Mouse (Mus musculus) splenic B cell, adult 2 months (primary cell): ENCODE measurements around the gene Gm6583.
A peak's percentile ranks its signal among the peaks of the same experiment; 100 is the strongest.
"Not testable (repeated sequence)": the region's sequence is repeated elsewhere in the genome, so short reads cannot be mapped to it uniquely, and the experiment has no call there.

ENCODE experiments used
- DNase-seq: peaks from one replicate; pipeline ENCODE4 v3.0.0-alpha.2; 2011; ENCODE audit warnings: low read depth, low spot score
- H3K27me3 ChIP-seq: 2 replicates; pipeline ENCODE4 v1.6.1; 2012; ENCODE audit warnings: mild to moderate bottlenecking, low read length, moderate library complexity, mixed read lengths; ENCODE audit not compliant: control insufficient read depth, poor library complexity, insufficient read depth, severe bottlenecking
- H3K36me3 ChIP-seq: 2 replicates; pipeline ENCODE4 v1.6.1; 2012; ENCODE audit warnings: mild to moderate bottlenecking, low read length, moderate library complexity, mixed read lengths; ENCODE audit not compliant: control insufficient read depth, poor library complexity, insufficient read depth, severe bottlenecking

Gene Gm6583

GRCm38 (mm10) chr5:112324637-112325545 lies 30.9 kb downstream of the Gm6583 start:
- DNase-seq: peak; percentile 80
- Histone ChIP-seq H3K27me3 (no peaks in the 10 kb centered on the region), H3K36me3 (peaks cover 4% of the 10 kb centered on the region)

- H3K27me3 ChIP-seq: no peaks in the 10 kb centered on the region
- DNase-seq: no peak
- H3K36me3 ChIP-seq: no peaks in the 10 kb centered on the region
Observed at GRCm38 (mm10) chr5:112323246-112323645, 32.6 kb downstream of the Gm6583 start.

GRCm38 (mm10) chr5:112321376-112321775 lies 34.5 kb downstream of the Gm6583 start:
- Histone ChIP-seq H3K27me3 (no peaks in the 10 kb centered on the region), H3K36me3 (no peaks in the 10 kb centered on the region)
- DNase-seq: no peak

GRCm38 (mm10) chr5:112320936-112321335 lies 34.9 kb downstream of the Gm6583 start:
- DNase-seq: no peak
- no peaks in the 10 kb centered on the region for H3K27me3 ChIP-seq
- H3K36me3 ChIP-seq: no peaks in the 10 kb centered on the region

DNA sequence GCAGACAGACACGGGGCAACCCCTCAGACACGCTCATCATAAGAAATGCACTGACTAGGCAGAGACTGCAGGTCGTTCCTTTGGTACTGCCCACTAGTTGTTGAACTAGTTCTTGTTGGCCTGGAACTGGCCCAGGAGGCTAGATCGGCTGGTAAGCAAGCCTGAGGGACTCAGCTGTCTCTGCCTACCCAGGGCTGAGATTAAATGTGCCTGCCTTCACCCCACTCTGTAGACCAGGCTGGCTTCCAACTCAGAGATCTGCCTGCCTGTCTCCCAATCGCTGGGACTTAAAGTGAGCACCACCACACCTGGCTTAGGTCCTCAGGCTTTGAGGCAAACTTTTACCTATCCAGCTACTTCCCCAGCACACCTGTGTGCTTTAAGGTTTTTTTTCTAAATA lies 35.5 kb downstream of the Gm6583 start:
- DNase-seq: no peak
- H3K27me3 ChIP-seq: no peaks in the 10 kb centered on the region
- H3K36me3 ChIP-seq: no peaks in the 10 kb centered on the region

GRCm38 (mm10) chr5:112319343-112319742 lies 36.5 kb downstream of the Gm6583 start:
- not testable (repeated sequence) for DNase-seq, H3K36me3 ChIP-seq

GRCm38 (mm10) chr5:112317328-112317727 lies 38.5 kb downstream of the Gm6583 start:
- no peak for DNase-seq
- no peaks in the 10 kb centered on the region; the same call in 1 of the 2 replicates for H3K36me3 ChIP-seq

More at GRCm38 (mm10) chr5:112319343-112319742, 36.5 kb downstream of the Gm6583 start:
- H3K27me3 ChIP-seq: not testable (repeated sequence)

DNA sequence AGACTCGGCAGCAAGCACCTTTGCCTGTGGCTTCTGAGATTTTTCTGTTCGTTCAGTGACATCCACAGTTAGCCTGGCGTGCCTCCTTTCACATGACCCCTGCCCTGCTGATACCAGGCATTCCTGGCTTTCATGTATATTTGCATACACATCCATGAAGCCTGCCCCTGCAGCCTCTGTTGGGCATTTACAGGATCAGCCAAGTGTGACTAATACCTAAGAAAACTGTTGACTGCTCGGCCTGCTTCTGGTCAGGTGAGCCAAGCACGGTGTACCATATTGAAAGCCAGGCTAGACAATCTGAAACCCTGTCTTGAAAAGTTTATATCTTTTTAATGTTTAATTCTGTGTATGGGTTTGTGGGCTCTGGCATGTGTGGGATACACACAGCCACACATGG lies 39.4 kb downstream of the Gm6583 start:
- H3K27me3 ChIP-seq: no peaks in the 10 kb centered on the region
- DNase-seq: no peak

More at GRCm38 (mm10) chr5:112317328-112317727, 38.5 kb downstream of the Gm6583 start:
- H3K27me3 ChIP-seq: no peaks in the 10 kb centered on the region

GRCm38 (mm10) chr5:112313222-112313885 lies 42.5 kb downstream of the Gm6583 start:
- DNase-seq: no peak
- H3K27me3 ChIP-seq: no peaks in the 10 kb centered on the region
- no peaks in the 10 kb centered on the region; the same call in none of the 2 replicates for H3K36me3 ChIP-seq

More for the DNA sequence above, 39.4 kb downstream of the Gm6583 start:
- H3K36me3 ChIP-seq: no peaks in the 10 kb centered on the region; the same call in none of the 2 replicates

GRCm38 (mm10) chr5:112305842-112306241 lies 50.0 kb downstream of the Gm6583 start:
- no peaks in the 10 kb centered on the region for H3K27me3 ChIP-seq
- H3K36me3 ChIP-seq: peaks cover 4% of the 10 kb centered on the region
- no peak for DNase-seq
